Mouse (Mus musculus) ES-E14 (cell line): Measurements from ENCODE around the gene Fdxacb1. TPM values are rescaled to one million over a fixed set of nuclear protein-coding genes. Genes with fewer than 3 reads are reported as not detected.

Experiments used
- DNase-seq: peaks from one replicate; pipeline ENCODE4 v3.0.0-alpha.2; 2013; ENCODE audit warnings: low read depth, low spot score
- H3K27ac ChIP-seq: 2 replicates; pipeline ENCODE4 v1.5.1; 2012; ENCODE audit warnings: low read depth, mild to moderate bottlenecking, low read length, moderate library complexity, mixed read lengths; ENCODE audit not compliant: poor library complexity, insufficient read depth, severe bottlenecking
- H3K36me3 ChIP-seq: 2 replicates; pipeline ENCODE4 v1.6.1; 2012; ENCODE audit warnings: mild to moderate bottlenecking, low read length, moderate library complexity, mixed read lengths; ENCODE audit not compliant: control insufficient read depth, poor library complexity, insufficient read depth, severe bottlenecking
- H3K4me1 ChIP-seq, 2 experiments: fragments of 150-350 bp in 1 of 2; sonication (generic) in 1 of 2; 2 replicates each; pipeline ENCODE4 v1.6.1; 2012; ENCODE audit warnings: low read length in 2 of 2, mild to moderate bottlenecking in 1 of 2, mixed read lengths in 1 of 2; ENCODE audit not compliant: control insufficient read depth in 2 of 2, insufficient read depth in 2 of 2, poor library complexity in 1 of 2
- H3K4me3 ChIP-seq, 2 experiments: fragments of 150-350 bp in 1 of 2; sonication (generic) in 1 of 2; 2 replicates each; pipeline ENCODE4 v1.5.1; 2012; ENCODE audit warnings: low read length in 2 of 2, low read depth in 1 of 2, mild to moderate bottlenecking in 1 of 2, mixed read lengths in 1 of 2; ENCODE audit not compliant: insufficient read depth in 1 of 2, poor library complexity in 1 of 2, severe bottlenecking in 1 of 2
- H3K9ac ChIP-seq: 2 replicates; pipeline ENCODE4 v1.6.1; 2012; ENCODE audit warnings: low read depth, mild to moderate bottlenecking, low read length, mixed read lengths; ENCODE audit not compliant: poor library complexity, insufficient read depth, severe bottlenecking
- H3K9me3 ChIP-seq: fragments of 150-350 bp; sonication (generic); 2 replicates; pipeline ENCODE4 v1.6.1; 2012; ENCODE audit warnings: low read depth, mild to moderate bottlenecking, low read length; ENCODE audit not compliant: control insufficient read depth, insufficient read depth
- CHD2 ChIP-seq: IDR thresholded peaks from 2 replicates; pipeline ENCODE4 v1.6.1; 2014; ENCODE audit warnings: mild to moderate bottlenecking, low read depth, low read length, inconsistent platforms
- HCFC1 ChIP-seq: IDR thresholded peaks from 2 replicates; pipeline ENCODE4 v1.6.1; 2012; ENCODE audit warnings: low read length, inconsistent platforms, borderline replicate concordance; ENCODE audit not compliant: insufficient read depth
- MAFK ChIP-seq: IDR thresholded peaks from 2 replicates; pipeline ENCODE4 v1.6.1; 2014; ENCODE audit warnings: mild to moderate bottlenecking, low read depth, low read length, inconsistent platforms; ENCODE audit not compliant: insufficient read depth
- ZC3H11A ChIP-seq: IDR thresholded peaks from 2 replicates; pipeline ENCODE4 v1.6.1; 2012; ENCODE audit warnings: low read depth, mild to moderate bottlenecking, inconsistent platforms, low read length, borderline replicate concordance
- ZNF384 ChIP-seq: IDR thresholded peaks from 2 replicates; pipeline ENCODE4 v1.6.1; 2012; ENCODE audit warnings: low read depth, low read length, inconsistent platforms
- in situ Hi-C, 2 experiments: fragments of 600-800 bp; cut with MboI; formaldehyde crosslinking; loops; one replicate each; pipeline ENCODE4 v1.15.1; 2025; ENCODE audit warnings: low sequenced_read_pairs in 2 of 2, inconsistent platforms in 1 of 2; ENCODE audit not compliant: unreplicated experiment in 2 of 2
- total RNA-seq: library from RNA; depleted of rRNA; stranded (reverse); fragments of 300-350 nt; gene quantifications from 2 replicates; pipeline ENCODE4 v1.2.3, GENCODE M21; 2012

The Fdxacb1 gene
- total RNA-seq, 1 experiment = 5.8 TPM

- Histone ChIP-seq H3K4me3 (no peak overlapping the region), H3K4me1 (no peaks in the 10 kb centered on the region), H3K9me3 (no peaks in the 10 kb centered on the region), H3K9ac (no peak overlapping the region), H3K36me3 (peaks cover 13% of the 10 kb centered on the region), H3K27ac (no peak overlapping the region)
- DNase-seq = peak; percentile 30
- in situ Hi-C loops = no loop called here
- no peak for TF ChIP-seq MAFK
- TF ChIP-seq HCFC1 = no peak
- no peak for TF ChIP-seq ZC3H11A
- no peak for TF ChIP-seq ZNF384
- no peak for TF ChIP-seq CHD2
Measured at GRCm38 (mm10) chr9:50782155-50782554, 14.1 kb downstream of the Fdxacb1 start.

GRCm38 (mm10) chr9:50795266-50795665 is 27.2 kb downstream of the Fdxacb1 start:
- Histone ChIP-seq H3K4me1 (no peaks in the 10 kb centered on the region), H3K36me3 (peaks cover 8% of the 10 kb centered on the region), H3K9me3 (no peaks in the 10 kb centered on the region), H3K9ac (no peak overlapping the region), H3K27ac (no peak overlapping the region), H3K4me3 (no peak overlapping the region)
- in situ Hi-C loops = no loop called here
- TF ChIP-seq HCFC1 = no peak
- no peak for TF ChIP-seq ZNF384
- TF ChIP-seq MAFK = no peak
- TF ChIP-seq CHD2 = no peak
- no peak for TF ChIP-seq ZC3H11A
- DNase-seq = no peak

- no peak overlapping the region for H3K27ac ChIP-seq
- peaks cover 8% of the 10 kb centered on the region for H3K36me3 ChIP-seq
- no peak overlapping the region for H3K4me3 ChIP-seq
- no peak overlapping the region for H3K9ac ChIP-seq
- no peaks in the 10 kb centered on the region for H3K9me3 ChIP-seq
- no peaks in the 10 kb centered on the region for H3K4me1 ChIP-seq
- DNase-seq = no peak
- no peak for TF ChIP-seq CHD2
- no peak for TF ChIP-seq ZC3H11A
- no peak for TF ChIP-seq ZNF384
- no peak for TF ChIP-seq HCFC1
- TF ChIP-seq MAFK = no peak
- in situ Hi-C loops = no loop called here
Measured at GRCm38 (mm10) chr9:50796776-50797175, 28.7 kb downstream of the Fdxacb1 start.

- H3K9ac ChIP-seq = no peak overlapping the region
- H3K4me3 ChIP-seq = no peak overlapping the region
- no peak for DNase-seq
- no peaks in the 10 kb centered on the region for H3K9me3 ChIP-seq
- H3K36me3 ChIP-seq = peaks cover 8% of the 10 kb centered on the region; the same call in 1 of the 2 replicates
- no peaks in the 10 kb centered on the region for H3K4me1 ChIP-seq
- TF ChIP-seq CHD2 (no peak), HCFC1 (no peak), MAFK (no peak), ZNF384 (no peak), ZC3H11A (no peak)
- no peak overlapping the region for H3K27ac ChIP-seq
- in situ Hi-C loops = no loop called here
Measured at GRCm38 (mm10) chr9:50797641-50798040, 29.6 kb downstream of the Fdxacb1 start.

GRCm38 (mm10) chr9:50798368-50798767 is 30.3 kb downstream of the Fdxacb1 start:
- in situ Hi-C loops = no loop called here
- no peaks in the 10 kb centered on the region for H3K9me3 ChIP-seq
- no peak overlapping the region for H3K27ac ChIP-seq
- H3K36me3 ChIP-seq = peaks cover 11% of the 10 kb centered on the region
- H3K4me1 ChIP-seq = no peaks in the 10 kb centered on the region
- H3K9ac ChIP-seq = no peak overlapping the region
- no peak overlapping the region for H3K4me3 ChIP-seq
- TF ChIP-seq ZC3H11A (no peak), HCFC1 (no peak)
- DNase-seq = no peak
